Mouse (Mus musculus) embryonic facial prominence, embryonic 10.5 days (tissue): ENCODE measurements around the gene P4ha2. TPM values are rescaled to one million over a fixed set of nuclear protein-coding genes. Genes with fewer than 3 reads are reported as not detected.

Experiments used
- DNase-seq: peaks from one replicate; pipeline ENCODE4 v3.0.0-alpha.2; 2017; ENCODE audit warnings: low spot score
- H3K27ac ChIP-seq: fragments of 300-500 bp; sonication (generic); replicated peaks from 2 replicates; pipeline ENCODE4 v1.5.1; 2016; ENCODE audit warnings: mild to moderate bottlenecking
- H3K27me3 ChIP-seq: fragments of 300-500 bp; sonication (generic); replicated peaks from 2 replicates; pipeline ENCODE4 v1.6.1; 2016; ENCODE audit warnings: low read depth, mild to moderate bottlenecking; ENCODE audit not compliant: poor library complexity, severe bottlenecking
- H3K36me3 ChIP-seq: fragments of 300-500 bp; sonication (generic); replicated peaks from 2 replicates; pipeline ENCODE4 v1.6.1; 2016; ENCODE audit warnings: mild to moderate bottlenecking, moderate library complexity
- H3K4me1 ChIP-seq: fragments of 300-500 bp; sonication (generic); 2 replicates; pipeline ENCODE4 v1.6.1; 2016
- H3K4me3 ChIP-seq: fragments of 300-500 bp; sonication (generic); 2 replicates; pipeline ENCODE4 v1.5.1; 2016; ENCODE audit warnings: mild to moderate bottlenecking, moderate library complexity
- H3K9me3 ChIP-seq: fragments of 300-500 bp; sonication (generic); 2 replicates; pipeline ENCODE4 v1.6.1; 2016; ENCODE audit warnings: mild to moderate bottlenecking
- WGBS: fragments of 180-500 bp; shearing (Covaris S2); methylation state at CpG from one replicate; pipeline ENCODE4 v1.1.7; 2016; 5-methylcytosine and 5-hydroxymethylcytosine counted together
- polyA plus RNA-seq: library from polyadenylated mRNA; unstranded; fragments of >200 nt; fragmentation: Nextera tagmentation; extraction: Ambion mirVana; gene quantifications from 2 replicates; pipeline ENCODE4 v1.2.1, GENCODE M21; 2016

Gene P4ha2
- polyA plus RNA-seq, 1 experiment from 2014 or later, result 36.8 TPM

GRCm38 (mm10) chr11:54112920-54113319, 13.0 kb downstream of the P4ha2 start:
- DNase-seq, result peak; percentile 96
- H3K27me3 ChIP-seq, result no peaks in the 10 kb centered on the region
- peaks cover 22% of the 10 kb centered on the region for H3K36me3 ChIP-seq
- H3K9me3 ChIP-seq, result no peaks in the 10 kb centered on the region
- peak overlapping the region; percentile 85 for H3K27ac ChIP-seq
- WGBS, result 1% methylated on average over 10 of the region's 10 CpGs
- peak overlapping the region; percentile 36; the same call in 1 of the 2 replicates for H3K4me3 ChIP-seq
- H3K4me1 ChIP-seq, result peaks cover 40% of the 10 kb centered on the region

- peaks cover 41% of the 10 kb centered on the region for H3K4me1 ChIP-seq
- H3K27me3 ChIP-seq, result no peaks in the 10 kb centered on the region
- peak overlapping the region; percentile 36; the same call in 1 of the 2 replicates for H3K4me3 ChIP-seq
- peak overlapping the region; percentile 85 for H3K27ac ChIP-seq
- WGBS, result 54% methylated on average over 4 of the region's 4 CpGs
- peaks cover 25% of the 10 kb centered on the region for H3K36me3 ChIP-seq
- no peaks in the 10 kb centered on the region for H3K9me3 ChIP-seq
- DNase-seq, result no peak
These were observed 13.5 kb downstream of the P4ha2 start for GRCm38 (mm10) chr11:54113352-54113751.

GRCm38 (mm10) chr11:54114746-54115145, 14.9 kb downstream of the P4ha2 start:
- Histone ChIP-seq H3K27me3 (no peaks in the 10 kb centered on the region), H3K36me3 (peaks cover 33% of the 10 kb centered on the region), H3K9me3 (no peaks in the 10 kb centered on the region), H3K27ac (no peak overlapping the region), H3K4me1 (peaks cover 48% of the 10 kb centered on the region), H3K4me3 (no peak overlapping the region)
- no peak for DNase-seq
- 94% methylated on average over 3 of the region's 3 CpGs for WGBS

- 87% methylated on average over 8 of the region's 8 CpGs for WGBS
- DNase-seq, result no peak
These were observed 15.4 kb downstream of the P4ha2 start for GRCm38 (mm10) chr11:54115301-54115700.

GRCm38 (mm10) chr11:54115911-54116310, 16.0 kb downstream of the P4ha2 start:
- Histone ChIP-seq H3K27ac (no peak overlapping the region), H3K4me3 (no peak overlapping the region), H3K9me3 (no peaks in the 10 kb centered on the region), H3K4me1 (peaks cover 48% of the 10 kb centered on the region), H3K36me3 (peaks cover 31% of the 10 kb centered on the region), H3K27me3 (no peaks in the 10 kb centered on the region)
- DNase-seq, result no peak
- WGBS, result 58% methylated on average over 3 of the region's 3 CpGs

More at GRCm38 (mm10) chr11:54115301-54115700, 15.4 kb downstream of the P4ha2 start:
- no peak overlapping the region for H3K4me3 ChIP-seq
- peaks cover 48% of the 10 kb centered on the region for H3K4me1 ChIP-seq
- no peaks in the 10 kb centered on the region for H3K27me3 ChIP-seq
- H3K27ac ChIP-seq, result peak overlapping the region; percentile 40; the same call in 1 of the 2 replicates
- no peaks in the 10 kb centered on the region for H3K9me3 ChIP-seq
- H3K36me3 ChIP-seq, result peaks cover 34% of the 10 kb centered on the region

GRCm38 (mm10) chr11:54116406-54116805, 16.5 kb downstream of the P4ha2 start:
- 90% methylated on average over 4 of the region's 4 CpGs for WGBS
- peaks cover 48% of the 10 kb centered on the region for H3K4me1 ChIP-seq
- peaks cover 27% of the 10 kb centered on the region for H3K36me3 ChIP-seq
- no peak overlapping the region for H3K4me3 ChIP-seq
- DNase-seq, result no peak
- no peak overlapping the region for H3K27ac ChIP-seq
- no peaks in the 10 kb centered on the region for H3K27me3 ChIP-seq
- H3K9me3 ChIP-seq, result no peaks in the 10 kb centered on the region

GRCm38 (mm10) chr11:54117096-54117495, 17.2 kb downstream of the P4ha2 start:
- Histone ChIP-seq H3K27me3 (no peaks in the 10 kb centered on the region), H3K4me1 (peaks cover 42% of the 10 kb centered on the region), H3K4me3 (no peak overlapping the region), H3K9me3 (no peaks in the 10 kb centered on the region), H3K36me3 (peaks cover 27% of the 10 kb centered on the region), H3K27ac (no peak overlapping the region; the same call in 1 of the 2 replicates)
- no peak for DNase-seq
- 92% methylated on average over 10 of the region's 10 CpGs for WGBS

GRCm38 (mm10) chr11:54119126-54119525, 19.2 kb downstream of the P4ha2 start:
- H3K4me3 ChIP-seq, result no peak overlapping the region
- H3K27ac ChIP-seq, result no peak overlapping the region
- DNase-seq, result no peak
- H3K9me3 ChIP-seq, result no peaks in the 10 kb centered on the region
- H3K27me3 ChIP-seq, result no peaks in the 10 kb centered on the region
- 85% methylated on average over 12 of the region's 12 CpGs for WGBS
- H3K36me3 ChIP-seq, result peaks cover 32% of the 10 kb centered on the region
- peaks cover 21% of the 10 kb centered on the region for H3K4me1 ChIP-seq

- peaks cover 18% of the 10 kb centered on the region for H3K4me1 ChIP-seq
- no peaks in the 10 kb centered on the region for H3K9me3 ChIP-seq
- WGBS, result 89% methylated on average over 13 of the region's 13 CpGs
- peaks cover 38% of the 10 kb centered on the region for H3K36me3 ChIP-seq
- DNase-seq, result no peak
- H3K4me3 ChIP-seq, result no peak overlapping the region
- H3K27me3 ChIP-seq, result no peaks in the 10 kb centered on the region
- H3K27ac ChIP-seq, result no peak overlapping the region
These were observed 20.0 kb downstream of the P4ha2 start for GRCm38 (mm10) chr11:54119740-54120360.

GRCm38 (mm10) chr11:54122416-54123264, 22.7 kb downstream of the P4ha2 start:
- no peak for DNase-seq
- WGBS, result 78% methylated on average over 14 of the region's 14 CpGs
- peaks cover 8% of the 10 kb centered on the region; the same call in 1 of the 2 replicates for H3K4me1 ChIP-seq
- no peaks in the 10 kb centered on the region for H3K27me3 ChIP-seq
- no peaks in the 10 kb centered on the region for H3K9me3 ChIP-seq
- H3K27ac ChIP-seq, result no peak overlapping the region
- H3K36me3 ChIP-seq, result peaks cover 45% of the 10 kb centered on the region
- H3K4me3 ChIP-seq, result no peak overlapping the region

- WGBS, result 89% methylated on average over 18 of the region's 18 CpGs
- DNase-seq, result no peak
These were observed 26.2 kb downstream of the P4ha2 start for GRCm38 (mm10) chr11:54125982-54126648.

GRCm38 (mm10) chr11:54126654-54127374, 26.9 kb downstream of the P4ha2 start:
- WGBS, result 69% methylated on average over 15 of the region's 15 CpGs
- DNase-seq, result no peak
- peaks cover 33% of the 10 kb centered on the region for H3K36me3 ChIP-seq
- no peak overlapping the region for H3K27ac ChIP-seq
- H3K4me1 ChIP-seq, result no peaks in the 10 kb centered on the region
- no peak overlapping the region for H3K4me3 ChIP-seq
- H3K27me3 ChIP-seq, result no peaks in the 10 kb centered on the region
- no peaks in the 10 kb centered on the region for H3K9me3 ChIP-seq

More at GRCm38 (mm10) chr11:54125982-54126648, 26.2 kb downstream of the P4ha2 start:
- peaks cover 31% of the 10 kb centered on the region for H3K36me3 ChIP-seq
- no peaks in the 10 kb centered on the region for H3K9me3 ChIP-seq
- H3K4me3 ChIP-seq, result no peak overlapping the region
- no peak overlapping the region for H3K27ac ChIP-seq
- no peaks in the 10 kb centered on the region for H3K4me1 ChIP-seq
- no peaks in the 10 kb centered on the region for H3K27me3 ChIP-seq
